Mouse (Mus musculus): ENCODE data around the gene Lrrn3.

The Lrrn3 gene

GRCm38 (mm10) chr12:41428806-41429205 lies 57.4 kb downstream of the Lrrn3 start:
- DNase-seq (ENCODE audit: low spot score): no peak

- DNase-seq (ENCODE audit: low spot score): no peak
Observed at GRCm38 (mm10) chr12:41427464-41427863, 58.8 kb downstream of the Lrrn3 start.

- DNase-seq (ENCODE audit: low spot score): no peak
Observed at GRCm38 (mm10) chr12:41425101-41425679, 61.0 kb downstream of the Lrrn3 start.

GRCm38 (mm10) chr12:41417961-41418360 lies 68.3 kb downstream of the Lrrn3 start:
- DNase-seq (ENCODE audit: low spot score): no peak

GRCm38 (mm10) chr12:41417099-41417498 lies 69.1 kb downstream of the Lrrn3 start:
- no peak for DNase-seq (ENCODE audit: low spot score)

- no peak for DNase-seq (ENCODE audit: low spot score)
Observed at GRCm38 (mm10) chr12:41416635-41417034, 69.6 kb downstream of the Lrrn3 start.

- DNase-seq (ENCODE audit: low spot score): no peak
Observed at GRCm38 (mm10) chr12:41409431-41409830, 76.8 kb downstream of the Lrrn3 start.

- no peak for DNase-seq (ENCODE audit: low spot score)
Observed at GRCm38 (mm10) chr12:41401923-41402322, 84.3 kb downstream of the Lrrn3 start.
